Mouse (Mus musculus): ENCODE measurements around the gene Sp9.
A peak's percentile ranks its signal among the peaks of the same experiment; 100 is the strongest.

The Sp9 gene

GRCm38 (mm10) chr2:73271459-73272161 lies at the start of gene Sp9:
TSS of gene Sp9 (plus strand) at chr2:73271925.
- DNase-seq: peak; percentile 50

- DNase-seq: no peak
Observed at GRCm38 (mm10) chr2:73231081-73231480, 40.6 kb upstream of the Sp9 start.

GRCm38 (mm10) chr2:73241299-73241698 lies 30.4 kb upstream of the Sp9 start:
- DNase-seq: no peak

- no peak for DNase-seq
Observed at GRCm38 (mm10) chr2:73248701-73249100, 23.0 kb upstream of the Sp9 start.

- peak; percentile 13 for DNase-seq
Observed at GRCm38 (mm10) chr2:73263172-73263765, 8.5 kb upstream of the Sp9 start.

GRCm38 (mm10) chr2:73263794-73264610 lies 7.7 kb upstream of the Sp9 start:
- peak; percentile 27 for DNase-seq

- DNase-seq: no peak
Observed at GRCm38 (mm10) chr2:73264611-73265195, 7.0 kb upstream of the Sp9 start.

GRCm38 (mm10) chr2:73266011-73266410 lies 5.7 kb upstream of the Sp9 start:
- no peak for DNase-seq

- no peak for DNase-seq
Observed at GRCm38 (mm10) chr2:73266623-73267022, 5.1 kb upstream of the Sp9 start.

- no peak for DNase-seq
Observed at GRCm38 (mm10) chr2:73267231-73267630, 4.5 kb upstream of the Sp9 start.

GRCm38 (mm10) chr2:73267818-73268217 lies 3.9 kb upstream of the Sp9 start:
- DNase-seq: no peak

- no peak for DNase-seq
Observed at GRCm38 (mm10) chr2:73268281-73268680, 3.4 kb upstream of the Sp9 start.

GRCm38 (mm10) chr2:73268836-73269395 lies 2.8 kb upstream of the Sp9 start:
- no peak for DNase-seq

- no peak for DNase-seq
Observed at GRCm38 (mm10) chr2:73269666-73270065, 2.1 kb upstream of the Sp9 start.

GRCm38 (mm10) chr2:73270071-73270592 lies 1.6 kb upstream of the Sp9 start:
- no peak for DNase-seq

GRCm38 (mm10) chr2:73270593-73271458 lies 899 bp upstream of the Sp9 start:
- peak; percentile 23 for DNase-seq

GRCm38 (mm10) chr2:73272351-73273248 lies 875 bp downstream of the Sp9 start:
- peak; percentile 11 for DNase-seq

- peak; percentile 40 for DNase-seq
Observed at GRCm38 (mm10) chr2:73273249-73274118, 1.8 kb downstream of the Sp9 start.

- DNase-seq: peak; percentile 43
Observed at GRCm38 (mm10) chr2:73274119-73274920, 2.6 kb downstream of the Sp9 start.

Data from kidney, postnatal 14 days (tissue).